8 mouse cellular contexts compared by ENCODE assay signal in the genomic region with DNA sequence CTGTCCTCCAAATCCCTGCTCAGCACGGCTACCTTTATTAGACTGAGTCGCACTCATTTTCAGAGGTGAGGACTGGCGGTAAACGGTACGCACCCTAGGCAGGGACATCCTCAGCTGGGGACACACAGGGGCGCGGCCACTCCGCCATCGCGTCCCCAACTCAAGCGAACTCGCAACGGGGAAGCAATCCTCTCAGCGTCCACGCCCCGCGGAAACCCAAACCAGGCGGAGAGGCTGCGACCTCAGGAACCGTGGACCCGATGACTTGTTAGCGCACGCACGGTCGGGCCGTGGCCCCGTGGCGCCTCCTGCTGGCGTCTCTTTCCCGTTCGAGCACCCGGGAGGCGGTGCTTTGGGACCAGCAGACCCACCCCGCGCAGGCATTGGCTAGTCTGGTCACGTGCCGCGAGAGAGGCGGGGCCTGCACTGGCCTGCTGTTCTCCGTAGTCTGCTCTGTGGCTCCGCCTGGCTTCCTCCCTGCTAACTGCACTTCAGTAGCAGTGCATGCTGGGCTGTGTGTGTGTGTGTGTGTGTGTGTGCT. TPM values are rescaled to one million over a fixed set of nuclear protein-coding genes. Genes with fewer than 3 reads are reported as not detected.
DNase-seq lines count a peak whose midpoint lies in the region; TF ChIP-seq lines count a peak whose summit lies in the region.

No protein-coding gene starts in this region.

- TF ChIP-seq CTCF in gastrocnemius, adult 2 months (IDR thresholded peaks at IDR 0.05), result peak; percentile 95; the same call in 1 of the 2 replicates

- peak; percentile 95 for DNase-seq in WW6 (ENCODE audit: low read depth, low spot score)
- DNase-seq in cerebellum, postnatal 4 days (ENCODE audit: low spot score in 2 of 2), result peak; percentile 99
- peak; percentile 99 for DNase-seq in gastrocnemius, adult 2 months
- DNase-seq in hindlimb bud, embryonic 11.5 days (ENCODE audit: extremely low spot score, low read depth, low spot score), result peak; percentile 88
- DNase-seq in left cerebral cortex, adult 8-10 months (ENCODE audit: low spot score in 2 of 2), result peak; percentile 93 to 97
- peak; percentile 99 for DNase-seq in right cerebral cortex, postnatal 10 days (ENCODE audit: low spot score in 2 of 2)
- peak; percentile 98 for DNase-seq in urinary bladder, postnatal 25 days (ENCODE audit: low spot score)

- H3K27me3 ChIP-seq in megakaryocyte, embryonic 14.5 days (replicated peaks), result peaks cover 2% of the 10 kb centered on the region

- peaks cover under 1% of the 10 kb centered on the region for H3K36me3 ChIP-seq in megakaryocyte, embryonic 14.5 days (replicated peaks; ENCODE audit: low read length)

- peaks cover 44% of the 10 kb centered on the region for H3K4me1 ChIP-seq in megakaryocyte, embryonic 14.5 days

- peak overlapping the region; percentile 85 for H3K4me3 ChIP-seq in gastrocnemius, adult 2 months
- peak overlapping the region; percentile 97 for H3K4me3 ChIP-seq in megakaryocyte, embryonic 14.5 days (replicated peaks)

- intact Hi-C loops in gastrocnemius, adult 2 months (cut with DNase I), result loop anchor here (2.0 to 10.0 kb wide), 3 partner anchors 73 to 195 kb away; no protein-coding TSS in a partner anchor

- H3K27ac ChIP-seq in gastrocnemius, adult 2 months, result peak overlapping the region; percentile 83

- no peaks in the 10 kb centered on the region for H3K9me3 ChIP-seq in megakaryocyte, embryonic 14.5 days

RNA-seq across cellular contexts. Expression of gene Yy1, which starts 35.0 kb away (rescaled TPM):
- 10 to 100 TPM; 33.4 to 35.6 TPM for total RNA-seq in gastrocnemius, adult 2 months (2021)
- total RNA-seq in left cerebral cortex, adult 8-10 months (2022), result 10 to 100 TPM; 44.9 to 46.7 (median 46.1) TPM
- 16.0 and 25.6 TPM in 2 replicates for polyA plus RNA-seq in megakaryocyte, embryonic 14.5 days (2012; ENCODE audit: insufficient read depth, low replicate concordance)

RNA-seq across cellular contexts. Expression of gene Degs2, which starts 55.7 kb away (rescaled TPM):
- total RNA-seq in gastrocnemius, adult 2 months (2021), result not detected
- total RNA-seq in left cerebral cortex, adult 8-10 months (2022), result 1 to 10 TPM; 4.8 to 7.2 (median 6.6) TPM
- polyA plus RNA-seq in megakaryocyte, embryonic 14.5 days (2012; ENCODE audit: insufficient read depth, low replicate concordance), result not detected in 2 replicates

Comparison
In these comparisons a context has a peak if more than half of its experiments do, and no peak if none do; other contexts are left out.
1. Peak in every context shown above with its lines: DNase-seq, H3K4me3 ChIP-seq and H3K27ac ChIP-seq.
2. RNA of gene Degs2, which starts 55.7 kb away (total RNA-seq): 4.8 to 7.2 TPM in left cerebral cortex, adult 8-10 months; not detected in gastrocnemius, adult 2 months; every median in the first group is over 4 times any median in the second.